Mouse (Mus musculus) midbrain, embryonic 13.5 days (tissue): ENCODE measurements at regions not wholly inside any gene's neighbourhood (a gene's known extent, or its start where the extent isn't known, plus 50 kb on each side); places are given as distances from the start of the nearest gene placed in this dataset.

ENCODE experiments used
- ATAC-seq: fragments of 200-750 bp; cut with Nextera tagmentation; 2 replicates; pipeline ENCODE4 v1.8.0; 2017; ENCODE audit warnings: mild to moderate bottlenecking, moderate TSS enrichment, moderate library complexity
- H3K27ac ChIP-seq: fragments of 300-500 bp; sonication (generic); 2 replicates; pipeline ENCODE4 v1.5.1; 2015; ENCODE audit warnings: inconsistent platforms, mild to moderate bottlenecking, moderate library complexity
- H3K27me3 ChIP-seq: fragments of 300-500 bp; sonication (generic); 2 replicates; pipeline ENCODE4 v1.6.1; 2015; ENCODE audit warnings: mild to moderate bottlenecking, inconsistent platforms
- H3K36me3 ChIP-seq: fragments of 300-500 bp; sonication (generic); 2 replicates; pipeline ENCODE4 v1.6.1; 2015; ENCODE audit warnings: mild to moderate bottlenecking, inconsistent platforms
- H3K4me1 ChIP-seq: fragments of 300-500 bp; sonication (generic); replicated peaks from 2 replicates; pipeline ENCODE4 v1.6.1; 2015; ENCODE audit warnings: inconsistent platforms
- H3K4me2 ChIP-seq: fragments of 300-500 bp; sonication (generic); replicated peaks from 2 replicates; pipeline ENCODE4 v1.6.1; 2015; ENCODE audit warnings: moderate library complexity, mild to moderate bottlenecking, inconsistent platforms
- H3K4me3 ChIP-seq: fragments of 300-500 bp; sonication (generic); replicated peaks from 2 replicates; pipeline ENCODE4 v1.5.1; 2015; ENCODE audit warnings: mild to moderate bottlenecking, inconsistent platforms
- H3K9ac ChIP-seq: fragments of 300-500 bp; sonication (generic); replicated peaks from 2 replicates; pipeline ENCODE4 v1.6.1; 2015; ENCODE audit warnings: mild to moderate bottlenecking, inconsistent platforms
- H3K9me3 ChIP-seq: fragments of 300-500 bp; sonication (generic); 2 replicates; pipeline ENCODE4 v1.6.1; 2016; ENCODE audit warnings: mild to moderate bottlenecking, inconsistent platforms
- WGBS: fragments of 180-500 bp; shearing (Covaris S2); methylation state at CpG from one replicate; pipeline ENCODE4 v1.1.7; 2015; 5-methylcytosine and 5-hydroxymethylcytosine counted together

DNA sequence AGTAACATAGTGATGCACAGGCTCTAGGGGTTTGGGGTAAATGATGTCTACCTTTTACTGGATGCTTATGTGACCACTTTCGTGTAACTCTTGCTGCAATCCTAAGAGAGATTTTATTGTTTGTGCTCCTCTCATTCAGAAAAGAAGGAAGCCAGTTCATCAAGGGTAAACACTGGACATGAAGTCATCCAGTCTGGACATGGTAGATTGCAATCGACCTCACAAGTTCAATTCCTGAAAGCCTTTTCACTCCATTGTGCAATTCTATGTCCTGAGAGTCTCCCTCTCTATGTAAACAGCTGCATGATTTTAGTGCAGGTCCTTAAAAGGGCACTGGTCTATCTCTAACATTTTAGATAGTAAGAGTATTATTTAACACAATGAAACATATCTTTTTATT lies 73.5 kb upstream of the Gm16223 start:
- H3K4me2 ChIP-seq: no peak overlapping the region
- H3K4me1 ChIP-seq: no peaks in the 10 kb centered on the region
- no peaks in the 10 kb centered on the region for H3K9me3 ChIP-seq
- WGBS: 88% methylated on average over 2 of the region's 2 CpGs
- H3K9ac ChIP-seq: no peak overlapping the region
- no peak overlapping the region for H3K27ac ChIP-seq
- H3K36me3 ChIP-seq: no peaks in the 10 kb centered on the region
- no peaks in the 10 kb centered on the region for H3K27me3 ChIP-seq
- H3K4me3 ChIP-seq: no peak overlapping the region
- ATAC-seq: no peak

- 61% methylated on average over 4 of the region's 4 CpGs for WGBS
- ATAC-seq: no peak
- H3K9ac ChIP-seq: no peak overlapping the region
These were observed 84.2 kb upstream of the Gm16223 start for GRCm38 (mm10) chr5:41983556-41983955.

GRCm38 (mm10) chr5:41975535-41975934 lies 92.2 kb upstream of the Gm16223 start:
- no peak overlapping the region for H3K4me3 ChIP-seq
- H3K9ac ChIP-seq: no peak overlapping the region
- ATAC-seq: no peak
- H3K27me3 ChIP-seq: no peaks in the 10 kb centered on the region
- 0 out of 2 replicates have a peak, but pooled peaks cover 2% of the 10 kb centered on the region for H3K9me3 ChIP-seq
- H3K36me3 ChIP-seq: no peaks in the 10 kb centered on the region
- no peak overlapping the region for H3K4me2 ChIP-seq
- no peak overlapping the region for H3K27ac ChIP-seq
- no peaks in the 10 kb centered on the region for H3K4me1 ChIP-seq

More at GRCm38 (mm10) chr5:41983556-41983955, 84.2 kb upstream of the Gm16223 start:
- H3K27me3 ChIP-seq: no peaks in the 10 kb centered on the region
- 0 out of 2 replicates have a peak, but pooled peaks cover 2% of the 10 kb centered on the region for H3K9me3 ChIP-seq
- no peak overlapping the region for H3K4me2 ChIP-seq
- no peaks in the 10 kb centered on the region for H3K4me1 ChIP-seq
- no peak overlapping the region for H3K4me3 ChIP-seq
- H3K36me3 ChIP-seq: no peaks in the 10 kb centered on the region
- no peak overlapping the region for H3K27ac ChIP-seq

- no peak overlapping the region for H3K9ac ChIP-seq
- H3K36me3 ChIP-seq: no peaks in the 10 kb centered on the region
- H3K4me2 ChIP-seq: no peak overlapping the region
- no peaks in the 10 kb centered on the region for H3K4me1 ChIP-seq
- no peaks in the 10 kb centered on the region for H3K9me3 ChIP-seq
- ATAC-seq: no peak
- H3K4me3 ChIP-seq: no peak overlapping the region
- H3K27me3 ChIP-seq: no peaks in the 10 kb centered on the region
- 84% methylated on average over 1 of the region's 1 CpGs for WGBS
- H3K27ac ChIP-seq: no peak overlapping the region
These were observed 96.6 kb upstream of the Gm16223 start for GRCm38 (mm10) chr5:41971201-41971600.

GRCm38 (mm10) chr5:41966958-41967357 lies 100.8 kb upstream of the Gm16223 start:
- WGBS: 88% methylated on average over 1 of the region's 1 CpGs
- Histone ChIP-seq H3K27me3 (no peaks in the 10 kb centered on the region), H3K4me2 (no peak overlapping the region), H3K4me1 (no peaks in the 10 kb centered on the region), H3K9ac (no peak overlapping the region), H3K36me3 (no peaks in the 10 kb centered on the region), H3K27ac (no peak overlapping the region), H3K4me3 (no peak overlapping the region), H3K9me3 (no peaks in the 10 kb centered on the region)
- no peak for ATAC-seq

DNA sequence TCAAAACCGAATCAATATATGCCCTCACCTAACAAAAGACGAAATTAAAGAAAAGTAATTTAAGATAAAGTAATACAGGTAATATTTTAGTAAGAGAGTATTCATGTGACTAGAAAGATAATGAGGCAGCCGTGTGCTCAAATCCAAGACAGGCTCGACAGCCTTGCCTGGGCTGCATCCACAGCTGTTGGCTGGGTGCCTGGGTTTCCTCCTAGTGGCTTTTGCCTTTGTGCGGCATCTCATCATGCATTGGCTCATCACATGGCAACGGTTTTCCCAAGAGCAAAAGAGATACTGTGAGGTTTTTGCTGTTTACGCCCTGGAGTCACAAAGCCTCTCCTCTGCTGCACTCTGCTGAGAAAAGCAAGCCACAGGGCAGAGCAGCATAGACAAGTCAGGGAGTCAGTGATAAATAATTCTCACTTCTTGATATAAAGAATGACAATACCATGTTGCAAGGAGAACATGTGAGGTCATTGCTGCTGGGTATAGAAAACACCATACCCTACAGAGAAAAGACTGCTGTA lies 103.1 kb upstream of the Bod1l start:
- WGBS: 76% methylated on average over 7 of the region's 7 CpGs
- no peak overlapping the region for H3K4me2 ChIP-seq
- no peaks in the 10 kb centered on the region for H3K9me3 ChIP-seq
- H3K27ac ChIP-seq: no peak overlapping the region
- no peak overlapping the region for H3K9ac ChIP-seq
- no peaks in the 10 kb centered on the region for H3K4me1 ChIP-seq
- no peaks in the 10 kb centered on the region for H3K36me3 ChIP-seq
- H3K27me3 ChIP-seq: no peaks in the 10 kb centered on the region
- H3K4me3 ChIP-seq: no peak overlapping the region
- peak; percentile 82; the same call in 1 of the 2 replicates for ATAC-seq

DNA sequence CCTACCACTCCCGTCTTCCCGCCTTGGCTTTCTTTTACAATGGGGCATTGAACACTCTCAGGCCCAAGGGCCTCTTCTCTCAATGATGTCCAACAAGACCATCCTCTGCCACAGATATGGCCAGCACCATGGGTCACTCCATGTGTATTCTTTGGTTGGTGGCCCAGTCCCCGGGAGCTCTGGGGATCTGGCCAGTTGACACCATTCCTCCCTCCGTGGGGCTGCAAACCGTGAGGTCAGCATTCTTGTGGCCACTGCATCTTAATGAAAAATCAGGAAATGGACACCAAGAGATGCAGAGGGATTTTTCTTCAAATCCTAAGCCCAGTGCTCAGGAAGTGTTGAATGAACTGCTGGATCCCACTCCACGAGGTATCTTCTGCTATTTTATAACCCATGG lies 99.3 kb upstream of the Bod1l start:
- Histone ChIP-seq H3K4me2 (no peak overlapping the region), H3K9ac (no peak overlapping the region), H3K36me3 (no peaks in the 10 kb centered on the region), H3K4me3 (no peak overlapping the region), H3K4me1 (no peaks in the 10 kb centered on the region), H3K27ac (no peak overlapping the region), H3K9me3 (no peaks in the 10 kb centered on the region), H3K27me3 (no peaks in the 10 kb centered on the region)
- no peak for ATAC-seq
- 94% methylated on average over 6 of the region's 6 CpGs for WGBS

GRCm38 (mm10) chr5:41942131-41942530 lies 98.0 kb upstream of the Bod1l start:
- H3K4me3 ChIP-seq: no peak overlapping the region
- WGBS: 86% methylated on average over 7 of the region's 7 CpGs
- H3K9ac ChIP-seq: no peak overlapping the region
- H3K36me3 ChIP-seq: no peaks in the 10 kb centered on the region
- H3K27me3 ChIP-seq: no peaks in the 10 kb centered on the region
- no peak for ATAC-seq
- H3K27ac ChIP-seq: no peak overlapping the region
- no peak overlapping the region for H3K4me2 ChIP-seq
- no peaks in the 10 kb centered on the region for H3K4me1 ChIP-seq
- no peaks in the 10 kb centered on the region for H3K9me3 ChIP-seq

DNA sequence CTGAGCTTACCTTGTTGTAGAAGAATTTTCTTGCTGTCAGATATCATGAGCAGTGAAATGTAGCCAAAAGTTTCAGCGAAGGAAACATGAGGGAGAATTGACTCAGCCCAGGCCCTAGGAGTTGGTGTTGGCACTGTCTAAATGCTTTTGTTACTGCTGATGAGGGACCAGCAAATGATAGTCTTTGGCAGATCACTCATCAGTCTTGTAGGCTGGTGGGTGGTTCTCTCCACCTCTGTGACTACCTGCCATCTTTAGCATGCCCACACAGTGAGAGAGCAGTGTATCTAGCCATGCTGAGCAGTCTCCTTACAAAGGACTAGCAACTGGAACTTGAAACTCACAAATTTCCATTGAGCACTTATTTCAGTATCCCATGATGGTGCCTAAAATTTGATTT lies 97.1 kb upstream of the Bod1l start:
- Histone ChIP-seq H3K4me3 (no peak overlapping the region), H3K4me2 (no peak overlapping the region), H3K9me3 (no peaks in the 10 kb centered on the region), H3K4me1 (no peaks in the 10 kb centered on the region), H3K36me3 (no peaks in the 10 kb centered on the region), H3K9ac (no peak overlapping the region), H3K27ac (no peak overlapping the region), H3K27me3 (no peaks in the 10 kb centered on the region)
- ATAC-seq: no peak
- 92% methylated on average over 1 of the region's 1 CpGs for WGBS

DNA sequence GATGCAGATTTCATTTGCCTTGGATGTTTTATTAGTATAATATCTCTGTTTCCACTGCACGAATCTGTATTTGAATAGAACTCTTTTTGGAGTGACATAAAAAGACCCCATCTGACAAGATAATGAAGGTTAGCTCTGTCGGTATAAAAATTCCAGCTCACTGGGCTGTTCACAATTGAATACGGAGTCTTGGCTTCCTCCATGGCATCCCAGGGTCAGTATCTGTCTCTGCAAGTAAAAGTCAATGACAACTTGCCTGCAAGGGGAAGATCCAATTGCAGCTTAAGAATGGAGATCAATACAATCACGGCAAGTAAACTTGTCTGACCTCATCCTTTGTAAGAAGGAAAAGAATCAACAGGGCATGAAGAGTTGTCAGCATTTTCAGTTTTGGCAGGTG lies 95.6 kb upstream of the Bod1l start:
- no peak overlapping the region for H3K4me2 ChIP-seq
- no peak for ATAC-seq
- 52% methylated on average over 4 of the region's 4 CpGs for WGBS
- H3K9ac ChIP-seq: no peak overlapping the region
- H3K27ac ChIP-seq: no peak overlapping the region
- H3K9me3 ChIP-seq: no peaks in the 10 kb centered on the region
- no peaks in the 10 kb centered on the region for H3K27me3 ChIP-seq
- H3K4me3 ChIP-seq: no peak overlapping the region
- no peaks in the 10 kb centered on the region for H3K36me3 ChIP-seq
- H3K4me1 ChIP-seq: no peaks in the 10 kb centered on the region

GRCm38 (mm10) chr5:41910053-41910452 lies 65.9 kb upstream of the Bod1l start:
- Histone ChIP-seq H3K9ac (no peak overlapping the region), H3K4me2 (no peak overlapping the region), H3K36me3 (no peaks in the 10 kb centered on the region), H3K27ac (no peak overlapping the region), H3K4me3 (no peak overlapping the region), H3K27me3 (no peaks in the 10 kb centered on the region), H3K9me3 (no peaks in the 10 kb centered on the region), H3K4me1 (no peaks in the 10 kb centered on the region)
- 87% methylated on average over 5 of the region's 5 CpGs for WGBS
- ATAC-seq: no peak

- no peaks in the 10 kb centered on the region for H3K36me3 ChIP-seq
- H3K9ac ChIP-seq: no peak overlapping the region
- H3K4me2 ChIP-seq: no peak overlapping the region
- H3K9me3 ChIP-seq: no peaks in the 10 kb centered on the region
- WGBS: 79% methylated on average over 1 of the region's 1 CpGs
- no peak for ATAC-seq
- no peak overlapping the region for H3K4me3 ChIP-seq
- H3K4me1 ChIP-seq: no peaks in the 10 kb centered on the region
- H3K27ac ChIP-seq: no peak overlapping the region
- H3K27me3 ChIP-seq: no peaks in the 10 kb centered on the region
These were observed 63.6 kb upstream of the Bod1l start for GRCm38 (mm10) chr5:41907749-41908148.

DNA sequence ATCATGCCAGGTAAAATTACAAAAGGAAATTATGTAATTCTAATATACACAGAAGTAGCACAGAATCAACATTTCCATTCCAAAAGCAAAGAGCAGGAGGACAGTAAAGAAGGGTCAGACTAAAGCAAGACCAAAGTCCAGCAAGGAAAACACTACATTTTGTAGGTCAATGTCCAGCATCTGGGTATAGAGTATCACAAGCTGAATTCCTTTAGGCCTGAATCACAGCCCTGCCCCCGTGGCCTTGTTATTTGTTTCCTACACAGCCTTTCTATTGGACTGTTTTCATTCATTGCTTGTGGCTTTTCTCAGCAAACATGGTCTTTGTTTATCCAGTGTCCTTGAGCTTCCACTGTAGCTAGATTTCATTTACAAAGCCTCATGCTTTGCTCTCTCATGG lies 60.4 kb upstream of the Bod1l start:
- 58% methylated on average over 1 of the region's 1 CpGs for WGBS
- no peak for ATAC-seq

More for the DNA sequence above, 60.4 kb upstream of the Bod1l start:
- H3K4me1 ChIP-seq: no peaks in the 10 kb centered on the region
- no peak overlapping the region for H3K4me2 ChIP-seq
- H3K27me3 ChIP-seq: no peaks in the 10 kb centered on the region
- no peak overlapping the region for H3K9ac ChIP-seq
- no peak overlapping the region for H3K27ac ChIP-seq
- H3K4me3 ChIP-seq: no peak overlapping the region
- no peaks in the 10 kb centered on the region for H3K9me3 ChIP-seq
- H3K36me3 ChIP-seq: no peaks in the 10 kb centered on the region
